Mouse (Mus musculus): ENCODE measurements around the gene Gm20388.

DNA sequence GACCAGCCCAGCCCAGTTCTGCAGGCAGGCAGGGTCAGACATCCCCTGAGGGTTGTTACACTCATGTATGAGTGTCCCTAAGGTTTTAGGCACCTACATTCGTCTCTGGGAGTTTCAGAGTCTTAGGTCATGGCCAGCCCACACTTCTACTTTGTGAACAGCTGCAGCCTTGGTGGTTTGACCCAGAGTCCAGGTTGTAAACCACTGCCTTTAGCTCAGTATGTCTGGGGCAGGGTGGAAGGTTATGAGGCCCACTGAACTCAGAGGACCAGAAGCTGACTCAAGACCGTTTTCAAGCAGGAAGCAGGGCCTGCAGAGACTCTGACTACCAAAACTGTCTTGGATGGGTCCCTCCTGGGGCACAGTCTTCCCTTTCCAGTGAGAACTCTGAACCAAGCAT, 829.9 kb downstream of the Gm20388 start:
- TF ChIP-seq POLR2A (IDR thresholded peaks at IDR 0.05; ENCODE audit: borderline replicate concordance, control insufficient read depth, low read depth, low read length) (no peak), CTCF (IDR thresholded peaks at IDR 0.05; ENCODE audit: control insufficient read depth, insufficient read depth, low read length) (no peak)

Measured in bone marrow, adult 2 months (tissue).